Mouse (Mus musculus) right cerebral cortex, postnatal 14 days (tissue): Measurements from ENCODE around the gene Abca1.

Experiments
- DNase-seq: peaks from one replicate; pipeline ENCODE4 v3.0.0; 2022

Gene Abca1

DNA sequence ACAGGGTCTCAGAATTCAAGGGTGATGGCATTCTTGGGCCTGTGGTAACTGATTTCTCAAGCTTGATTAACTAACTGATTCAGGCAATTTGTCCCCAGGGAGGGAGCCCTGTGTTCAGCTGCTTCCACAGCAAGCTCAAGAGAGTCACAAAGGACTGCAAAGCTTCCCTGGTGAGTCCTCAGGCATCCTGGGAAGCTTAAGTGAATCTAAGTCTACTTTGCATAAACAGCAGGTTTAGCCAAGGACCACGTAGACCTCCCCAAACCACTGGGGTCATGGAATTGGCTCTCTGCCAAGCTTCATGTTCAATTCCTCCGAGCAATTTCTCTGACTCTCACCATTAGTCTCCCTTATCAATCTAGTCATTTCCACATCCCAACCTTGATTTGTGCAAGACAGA, 12.2 kb downstream of the Abca1 start:
- DNase-seq, result no peak

DNA sequence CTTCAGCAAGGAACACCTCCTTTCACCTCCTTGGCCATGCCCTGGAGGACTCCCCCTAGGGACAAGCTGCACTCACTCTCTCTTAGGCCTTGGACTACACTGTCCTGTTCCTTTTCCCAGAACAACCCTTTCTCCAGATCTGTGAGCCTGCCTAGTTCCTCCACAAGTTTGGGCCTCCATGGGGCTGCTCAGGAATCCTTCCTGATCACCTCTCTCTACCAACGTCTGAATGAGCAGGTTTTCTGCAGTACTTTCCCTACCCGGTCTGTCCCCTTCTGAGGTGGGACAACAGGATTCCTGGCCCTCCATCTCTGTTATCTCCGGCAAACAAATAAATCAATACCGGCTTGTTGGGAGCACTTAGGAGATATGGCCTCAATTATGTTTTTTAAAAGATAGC, 12.6 kb downstream of the Abca1 start:
- no peak for DNase-seq

DNA sequence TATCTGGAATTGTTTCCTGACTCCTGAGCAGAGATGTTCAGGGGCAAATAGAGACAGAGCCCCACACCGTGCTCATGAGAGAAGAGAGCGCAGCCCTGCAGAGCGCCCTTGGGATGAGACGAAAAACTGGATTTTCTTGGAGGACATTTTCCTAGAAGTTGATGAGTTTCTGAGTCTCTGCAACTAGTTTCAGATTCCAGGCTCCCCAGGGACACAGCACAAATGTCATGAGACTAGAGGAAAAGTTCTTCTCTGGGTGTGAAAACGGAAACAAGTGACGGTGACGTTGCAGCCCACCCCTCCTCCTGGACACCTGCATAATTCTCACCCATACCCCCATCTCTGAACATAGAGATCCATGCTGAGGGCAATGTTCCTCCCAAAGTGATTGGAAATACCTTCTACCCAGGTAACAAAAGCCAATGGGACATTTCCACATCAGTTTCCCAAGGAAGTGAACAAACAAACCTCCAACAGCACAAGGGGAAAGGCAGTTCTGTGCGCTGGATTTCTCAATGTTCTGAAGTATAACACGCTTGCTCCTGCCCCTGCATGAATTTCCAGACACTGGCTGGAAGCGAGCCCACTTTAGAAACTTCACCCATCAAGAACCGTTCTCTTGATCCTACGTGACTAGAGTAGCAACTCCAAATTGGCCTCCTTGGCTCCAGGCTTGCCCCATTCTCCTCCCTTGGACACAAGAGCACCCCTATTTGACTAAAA, 13.3 kb downstream of the Abca1 start:
- no peak for DNase-seq

DNA sequence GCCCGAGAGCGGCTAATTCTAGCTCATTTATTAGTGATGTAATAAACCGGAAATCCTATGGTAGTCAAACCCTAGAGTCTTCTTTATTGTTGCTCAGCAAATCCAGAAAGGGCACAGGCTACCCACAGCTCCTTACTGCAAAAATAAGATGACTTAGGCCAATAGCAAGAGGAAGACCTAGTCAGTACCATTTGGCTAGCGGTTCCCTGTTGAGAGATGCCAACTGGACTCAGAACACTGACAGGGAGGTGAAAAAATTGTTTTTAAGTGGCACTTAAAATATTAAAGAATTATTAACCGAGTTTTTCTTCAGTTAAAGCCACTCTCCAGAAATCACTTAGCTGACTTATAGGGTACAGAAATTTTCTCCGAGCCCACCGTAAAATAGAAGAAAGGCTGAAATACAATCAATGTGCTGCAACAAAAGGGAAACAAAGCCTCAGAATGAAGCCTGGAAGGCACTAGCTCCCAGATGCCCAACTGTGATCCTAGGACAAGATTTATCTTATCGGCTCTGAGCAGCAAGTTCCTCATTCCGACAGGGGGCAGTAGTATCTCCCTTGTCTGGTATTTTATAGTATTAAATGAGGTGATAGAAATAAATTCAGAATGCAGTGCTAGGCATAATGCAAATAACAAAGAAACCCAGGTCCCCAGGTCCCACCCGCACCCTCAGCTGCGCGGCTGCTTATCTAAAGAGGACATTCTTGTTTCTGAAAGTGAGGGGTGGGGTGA, 14.1 kb downstream of the Abca1 start:
- no peak for DNase-seq

DNA sequence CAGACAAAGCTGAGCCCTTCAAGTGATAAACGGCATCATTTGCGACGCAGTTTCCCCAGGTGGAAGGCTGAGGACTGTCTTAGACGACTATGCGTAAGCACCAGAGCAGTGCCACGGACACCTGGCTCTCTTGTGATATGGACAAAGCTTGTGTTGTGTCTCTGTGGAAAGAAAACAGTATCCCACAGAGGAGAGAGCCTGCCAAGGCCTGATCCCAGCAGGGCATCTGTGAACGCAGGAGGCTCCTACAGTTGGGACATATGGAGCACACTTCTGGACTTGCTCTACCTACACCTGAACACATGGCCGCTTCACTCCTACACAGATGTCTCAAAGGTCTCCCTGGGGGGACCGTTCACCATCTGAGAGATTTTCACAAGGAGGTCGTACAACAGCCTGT, 15.1 kb downstream of the Abca1 start:
- DNase-seq, result no peak

DNA sequence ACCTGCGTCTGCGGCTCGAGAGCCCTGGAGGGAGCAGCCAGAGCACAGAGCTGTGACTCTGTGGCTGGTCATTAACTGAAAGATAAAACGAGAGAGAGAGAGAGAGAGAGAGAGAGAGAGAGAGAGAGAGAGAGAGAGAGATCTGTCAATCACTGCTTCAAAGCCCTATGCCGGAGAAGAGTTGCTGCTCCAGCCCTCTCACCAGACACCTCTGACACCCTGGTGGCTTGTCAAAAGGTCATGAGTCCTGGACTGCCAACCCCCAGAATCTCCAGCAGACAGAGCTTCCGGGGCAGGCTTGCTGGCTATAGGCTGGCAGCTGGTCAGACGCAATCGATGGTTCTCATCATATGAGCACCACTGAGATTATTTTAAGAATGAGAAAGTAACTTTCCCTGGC, 15.7 kb downstream of the Abca1 start:
- DNase-seq, result no peak

DNA sequence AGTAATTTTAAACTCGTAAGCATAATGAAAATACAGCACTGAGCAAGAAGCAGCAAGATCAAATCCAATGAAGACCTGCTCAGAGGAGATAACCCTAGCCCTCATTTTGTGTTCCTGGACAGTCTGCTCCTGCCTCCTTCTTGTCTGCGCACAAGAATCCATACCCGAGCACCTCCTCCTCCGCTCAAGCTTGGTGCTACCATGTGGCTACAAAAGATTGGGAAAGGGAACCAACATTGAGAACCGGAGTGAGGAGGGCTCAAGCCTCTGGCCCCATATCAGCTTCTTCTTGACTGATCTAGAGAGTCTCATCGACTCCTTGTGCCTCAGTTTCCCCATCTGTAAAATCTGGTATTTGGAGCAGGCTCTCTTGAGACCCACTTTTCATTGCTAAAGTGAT, 19.0 kb downstream of the Abca1 start:
- no peak for DNase-seq

DNA sequence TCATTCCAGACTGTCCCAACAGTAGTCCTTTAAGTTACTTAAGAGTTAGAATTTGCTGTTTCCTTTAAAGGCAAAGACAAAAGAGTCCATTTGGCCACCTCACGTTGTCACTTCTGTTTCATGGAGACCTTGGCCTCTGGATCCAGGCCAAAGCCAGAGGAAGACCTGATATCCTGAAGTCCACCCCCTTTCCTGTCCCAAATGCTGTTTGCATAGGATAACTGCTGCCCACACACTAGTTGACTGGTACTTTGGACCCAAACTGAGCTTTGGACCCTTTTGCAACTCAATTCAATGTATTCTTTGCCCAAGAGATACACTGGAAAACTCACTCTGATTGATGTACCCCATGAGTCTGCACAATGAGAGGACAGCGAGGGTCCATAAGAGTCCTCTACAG, 20.2 kb downstream of the Abca1 start:
- DNase-seq, result no peak

DNA sequence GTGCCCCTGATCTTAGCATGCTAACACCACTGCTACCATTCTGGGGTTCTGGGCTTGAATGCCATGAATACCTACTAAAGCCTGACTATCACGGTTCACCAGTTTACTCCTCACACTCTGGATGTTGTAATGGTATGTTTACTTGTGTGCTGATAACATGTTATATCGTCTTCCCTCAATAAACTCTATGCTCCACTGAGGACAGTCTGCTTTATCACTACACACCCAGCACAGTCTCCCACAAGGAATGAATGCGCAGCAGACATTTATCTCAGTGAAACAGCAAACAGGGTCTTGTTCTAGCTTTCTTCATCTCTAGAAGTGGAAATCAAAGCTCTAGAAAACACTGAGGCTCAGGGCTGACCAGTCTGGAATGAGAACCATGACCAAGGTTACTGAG, 20.7 kb downstream of the Abca1 start:
- DNase-seq, result no peak

DNA sequence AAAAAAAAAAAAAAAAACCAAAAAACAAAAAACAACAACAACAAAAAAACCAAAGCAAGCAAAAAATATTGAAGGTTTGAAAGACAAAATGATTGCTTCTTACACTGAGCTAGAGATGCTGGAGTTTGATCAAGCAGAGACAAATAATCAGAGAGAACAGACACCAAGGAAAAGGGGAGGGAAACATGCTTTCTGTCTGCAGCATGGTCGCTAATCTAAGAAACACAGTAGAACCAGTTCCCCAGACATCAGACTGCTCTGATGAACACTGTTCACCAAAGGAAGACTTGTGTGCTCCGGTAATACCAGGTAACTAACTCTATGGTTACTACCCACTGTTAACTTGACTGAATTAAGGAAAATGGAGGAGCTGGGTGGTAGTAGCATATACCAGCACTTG, 22.6 kb downstream of the Abca1 start:
- DNase-seq, result no peak

DNA sequence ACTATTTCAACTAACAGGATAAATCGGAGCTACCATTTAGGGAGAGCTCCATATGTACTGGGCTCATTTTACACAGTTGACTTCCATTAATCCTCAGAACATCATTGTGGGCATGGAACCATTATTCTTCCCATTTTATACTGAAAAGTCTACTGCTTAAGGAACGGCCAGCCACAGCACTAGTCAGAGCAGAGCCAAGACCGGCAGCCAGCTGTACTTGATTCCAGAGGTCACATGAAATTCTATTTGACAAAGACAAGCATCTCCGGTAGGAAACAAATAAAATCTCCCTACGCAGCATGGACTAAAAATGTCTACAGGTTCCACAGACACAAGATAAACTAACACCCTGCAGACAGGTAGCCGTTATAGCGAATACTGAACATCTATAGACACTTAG, 24.9 kb downstream of the Abca1 start:
- no peak for DNase-seq

DNA sequence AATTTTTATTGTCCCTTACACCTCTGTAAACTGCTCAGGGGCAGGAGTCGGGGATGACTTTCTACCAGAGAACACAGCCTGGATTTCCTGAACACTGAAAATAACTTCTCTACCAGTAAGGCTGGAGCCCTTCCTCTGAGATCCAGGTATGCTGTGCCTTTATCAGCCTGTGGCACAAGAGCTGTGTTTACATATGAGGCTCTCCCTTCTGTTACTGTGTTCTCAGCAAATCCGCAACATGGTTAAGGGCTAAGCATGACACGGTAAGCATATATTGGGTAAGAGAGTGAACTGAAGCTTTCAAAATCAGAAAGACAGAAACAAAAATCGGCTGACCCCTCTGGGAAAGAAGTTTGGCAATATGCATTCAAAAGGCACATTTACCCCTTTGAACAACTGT, 25.7 kb downstream of the Abca1 start:
- DNase-seq, result no peak

DNA sequence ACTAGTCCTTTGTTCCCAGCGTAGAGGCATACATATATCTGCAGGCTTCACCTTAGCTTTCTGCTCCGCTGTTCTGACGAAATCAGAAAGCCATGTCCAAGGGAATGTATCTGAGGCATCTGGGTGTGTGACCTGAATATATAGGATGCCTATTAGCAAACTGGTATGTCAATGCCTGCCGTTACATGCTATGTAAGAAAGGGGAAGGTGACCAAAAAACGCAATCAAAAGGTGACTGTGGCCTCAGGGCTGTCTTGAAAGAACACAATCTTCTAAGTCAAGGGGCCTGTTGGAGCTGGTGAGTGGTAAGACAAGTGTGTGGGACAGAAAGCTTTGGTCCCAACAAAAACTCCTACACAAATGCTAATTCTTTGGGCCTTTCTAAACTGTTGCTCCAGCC, 28.2 kb downstream of the Abca1 start:
- no peak for DNase-seq

DNA sequence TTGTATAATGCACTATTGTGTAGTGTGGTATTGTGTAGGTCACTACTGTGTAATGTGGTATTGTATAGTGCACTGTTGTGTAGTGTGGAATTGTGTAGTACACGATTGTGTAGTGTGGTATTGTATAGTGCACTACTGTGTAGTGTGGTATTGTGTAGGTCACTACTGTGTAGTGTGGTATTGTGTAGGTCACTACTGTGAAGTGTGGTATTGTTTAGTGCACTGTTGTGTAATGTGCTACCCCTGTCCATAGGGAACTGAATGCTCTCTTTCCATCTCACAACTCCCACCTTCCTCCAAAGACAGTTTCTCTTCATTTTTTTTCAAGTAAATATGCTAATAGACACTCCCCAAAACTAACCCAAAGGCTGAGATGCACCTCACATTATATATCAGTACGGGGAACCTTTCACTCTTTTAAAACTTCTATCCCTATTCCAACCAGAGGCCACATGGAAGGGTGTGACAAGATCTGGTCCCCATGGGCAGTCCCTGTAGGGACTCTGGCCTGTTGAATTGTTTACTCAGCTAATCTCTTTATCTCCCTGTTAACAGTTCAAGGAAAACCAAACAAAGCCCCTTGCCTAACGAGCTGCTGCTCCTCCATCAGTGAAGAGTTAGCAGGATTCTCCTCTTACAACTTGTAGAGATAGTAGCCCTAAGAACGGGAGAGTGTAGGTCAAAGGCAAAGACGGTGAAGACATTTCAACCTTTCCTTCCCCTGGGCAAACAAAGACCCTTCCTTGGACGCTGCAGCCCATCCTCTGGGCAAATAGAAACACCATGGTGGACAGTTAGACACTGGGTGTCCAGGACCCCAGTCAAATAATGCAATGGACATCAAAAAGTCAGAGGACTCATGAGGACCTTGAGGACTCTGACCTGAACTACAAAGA, 28.8 kb downstream of the Abca1 start:
- DNase-seq, result no peak

DNA sequence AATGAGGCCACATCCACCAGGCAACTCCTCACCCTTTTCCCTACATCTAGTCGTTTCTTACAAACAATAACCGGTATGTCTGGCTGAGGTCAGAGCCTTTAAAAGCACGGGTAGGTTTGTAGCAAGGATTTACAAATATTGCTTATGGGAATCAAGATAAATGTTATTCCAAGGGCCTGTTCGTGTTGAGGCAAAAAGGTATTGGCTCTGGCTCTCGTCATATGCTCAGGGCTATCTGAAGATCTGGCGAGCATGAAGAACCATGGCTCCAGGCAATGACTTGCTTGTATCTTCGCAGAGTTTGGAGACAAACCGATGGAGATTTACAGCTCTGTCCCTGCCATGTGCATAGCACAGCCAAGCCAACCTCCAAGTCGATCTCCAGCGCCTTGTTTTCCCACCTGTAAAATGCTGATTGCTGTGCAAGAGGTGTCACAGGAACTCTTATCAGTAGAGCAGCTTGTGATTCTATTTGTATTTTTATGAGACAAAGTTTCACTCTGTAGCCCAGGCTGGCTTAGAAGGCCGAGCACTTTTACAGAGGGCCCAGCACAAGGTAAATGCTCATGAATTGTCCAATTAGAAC, 29.9 kb downstream of the Abca1 start:
- DNase-seq, result no peak

DNA sequence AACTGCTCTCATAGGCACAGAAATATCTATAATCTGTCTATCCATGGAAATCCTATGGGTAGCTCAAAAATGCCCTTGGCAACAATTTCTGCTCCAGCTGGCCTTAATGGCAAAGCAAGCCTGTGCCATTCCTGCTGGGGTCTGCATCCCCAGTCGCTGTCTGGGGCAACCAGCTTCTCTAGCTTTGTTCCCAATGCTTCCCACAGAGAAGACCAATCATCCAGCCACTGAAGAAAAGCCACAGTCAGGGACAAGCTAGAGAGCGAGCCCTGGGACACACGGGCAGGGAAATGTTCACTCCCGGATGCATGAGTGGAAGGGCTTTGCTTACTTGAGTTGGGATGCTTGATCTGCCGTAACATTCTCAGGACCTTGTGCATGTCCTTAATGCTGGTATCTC, 32.4 kb downstream of the Abca1 start:
- no peak for DNase-seq

DNA sequence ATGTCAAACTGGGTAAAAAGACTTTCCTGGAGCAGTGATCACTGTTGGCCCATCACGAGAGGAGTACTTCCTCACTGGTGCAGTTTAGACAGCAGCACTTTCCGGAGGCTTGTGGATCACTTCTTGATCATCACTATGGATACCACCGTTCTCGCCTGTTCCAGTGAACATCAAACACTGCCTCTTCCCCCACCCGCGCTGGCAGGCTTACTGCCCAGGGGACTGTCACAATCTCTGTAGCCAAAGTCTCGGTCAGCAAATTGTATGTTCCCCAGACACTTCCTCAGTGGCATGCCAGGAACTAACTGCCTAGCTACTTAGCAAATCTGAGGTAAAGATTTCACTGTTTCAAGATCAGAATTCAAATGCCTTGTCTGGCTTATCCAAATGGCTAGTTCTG, 32.9 kb downstream of the Abca1 start:
- DNase-seq, result no peak

DNA sequence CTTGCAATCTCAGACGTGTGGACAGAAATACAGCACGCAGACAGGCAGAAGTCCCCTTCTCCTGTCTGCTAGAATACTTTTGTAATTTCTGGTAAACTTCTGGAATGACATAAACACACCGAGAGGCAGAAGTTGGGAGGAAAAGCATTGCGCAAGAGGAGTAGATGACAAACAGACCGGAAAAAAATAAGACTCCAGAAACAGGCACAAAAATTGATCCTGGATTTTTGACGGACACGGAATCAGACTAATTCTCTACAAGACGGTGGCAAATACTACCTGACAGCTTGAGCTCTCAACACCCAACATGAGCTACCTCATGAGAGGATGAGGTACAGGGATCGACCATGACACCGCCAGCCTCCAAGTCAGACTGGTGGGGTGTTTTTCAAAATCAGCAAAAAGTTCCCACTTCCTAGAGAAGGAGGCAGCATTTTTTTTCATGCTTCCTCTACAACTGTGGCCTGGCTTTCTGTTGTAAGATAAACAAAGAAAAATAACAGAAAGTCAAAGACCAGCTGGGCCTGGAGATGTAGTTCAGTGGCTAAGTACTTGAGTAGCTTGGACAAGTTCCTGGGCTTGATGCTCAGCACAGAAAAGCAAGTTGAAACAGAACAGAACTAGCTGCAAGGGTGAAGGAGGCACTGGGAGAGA, 34.7 kb downstream of the Abca1 start:
- DNase-seq, result no peak

DNA sequence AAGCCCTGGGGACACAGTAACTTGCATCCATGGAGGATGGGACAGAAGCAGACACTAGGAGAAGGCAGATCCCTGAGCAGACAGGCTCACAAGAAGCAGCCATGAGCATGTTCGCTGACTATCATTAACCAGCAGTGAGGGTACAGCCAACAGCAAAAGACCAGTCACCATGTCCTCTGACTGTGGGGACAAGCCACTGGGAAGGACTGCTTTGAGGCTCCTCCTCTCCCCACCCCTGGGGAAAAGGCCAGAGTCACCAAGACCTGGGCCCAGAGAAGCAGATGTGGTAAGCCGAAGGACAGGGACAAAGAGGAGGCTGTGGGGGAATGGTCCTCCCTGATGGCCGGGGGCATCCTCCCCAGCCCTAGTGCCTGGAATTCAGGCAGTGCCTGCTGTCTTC, 37.4 kb downstream of the Abca1 start:
- no peak for DNase-seq

DNA sequence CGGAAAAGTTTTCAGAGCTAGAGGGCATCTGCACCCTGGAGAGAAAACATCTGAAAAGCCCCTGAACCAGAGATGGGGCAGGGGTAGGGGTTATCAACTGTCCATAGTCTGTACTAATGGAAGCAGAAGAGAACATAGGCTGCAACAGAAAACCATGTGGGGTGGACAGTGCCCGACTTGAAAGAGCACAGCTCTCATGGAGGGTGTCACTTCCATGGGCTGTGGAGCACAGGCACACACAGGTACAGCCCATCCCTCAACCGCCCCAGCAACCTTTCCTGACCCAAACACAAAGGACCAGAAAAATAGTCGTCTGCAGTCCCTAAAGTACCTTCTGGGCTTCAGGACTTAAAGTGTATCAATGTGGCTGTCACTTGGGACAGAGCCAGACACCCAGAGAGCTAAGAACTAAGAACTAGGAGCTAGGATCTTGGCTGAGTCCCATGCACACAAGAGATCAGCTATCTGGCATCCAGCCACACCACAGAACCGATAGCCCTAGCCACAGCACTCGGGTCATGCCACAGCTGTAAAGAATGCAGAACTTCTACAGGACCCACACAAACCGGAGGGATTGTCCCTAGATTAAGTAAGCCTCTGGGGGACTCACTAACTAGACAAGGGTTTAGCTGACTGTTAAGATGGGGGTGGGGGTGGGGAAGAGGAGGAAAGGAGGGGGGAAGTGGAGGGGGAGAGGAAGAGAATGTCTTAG, 38.0 kb downstream of the Abca1 start:
- peak; percentile 36 for DNase-seq

DNA sequence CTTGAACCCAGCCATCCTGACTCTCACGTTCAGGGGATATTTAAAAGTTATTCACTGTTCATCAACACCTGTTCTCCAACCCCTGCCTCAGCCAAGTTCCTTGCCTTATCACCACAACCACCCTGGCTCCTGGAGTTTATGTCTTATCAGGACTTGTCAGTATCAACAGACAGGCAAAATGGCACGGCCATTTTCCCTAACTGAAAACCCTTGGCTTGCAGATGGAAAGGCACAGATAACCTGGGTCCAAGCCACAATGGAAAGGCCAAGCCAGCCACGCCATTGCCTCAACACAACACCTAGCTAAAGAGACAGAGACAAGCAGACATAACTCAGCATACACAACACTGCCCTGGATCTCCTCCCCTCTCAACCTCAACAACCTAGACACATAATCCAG, 38.6 kb downstream of the Abca1 start:
- no peak for DNase-seq

DNA sequence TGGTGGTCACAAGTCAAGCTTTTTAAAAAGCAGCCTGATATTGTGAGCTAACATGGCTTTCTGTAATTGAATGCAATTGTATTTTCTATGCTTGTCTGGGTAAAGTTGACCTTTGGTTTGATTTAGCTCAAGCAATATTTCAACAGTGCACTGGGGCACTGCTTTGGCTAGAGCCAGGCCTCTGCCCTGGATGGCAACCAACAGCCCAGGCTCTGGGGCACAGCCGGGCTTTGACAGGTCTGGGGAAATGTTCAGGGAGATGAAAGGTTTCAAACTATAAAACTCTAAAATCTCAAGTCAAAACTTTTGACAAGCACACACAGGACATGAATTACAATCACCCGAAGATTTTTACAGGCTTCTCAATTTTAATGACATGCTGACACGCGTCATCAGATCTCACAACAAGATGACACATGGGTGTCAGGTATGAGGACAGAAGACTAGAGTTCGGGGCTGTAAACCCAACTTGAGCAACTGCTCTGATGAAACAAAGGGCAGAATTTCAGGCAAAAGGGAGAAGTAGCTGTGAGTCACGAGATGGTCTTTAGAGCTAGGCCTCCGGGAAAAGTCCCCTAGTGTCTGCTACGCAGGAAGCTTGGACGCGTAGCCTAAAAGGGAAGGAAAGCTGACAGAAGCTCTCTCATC, 39.5 kb downstream of the Abca1 start:
- DNase-seq, result no peak
